Mouse (Mus musculus) lung, postnatal 0 days (tissue): ENCODE results near the gene Eva1a.

Experiments
- CTCF ChIP-seq: IDR thresholded peaks from 2 replicates; pipeline ENCODE4 v1.5.1; 2016; ENCODE audit warnings: antibody characterized with exemption, mild to moderate bottlenecking
- EP300 ChIP-seq: IDR thresholded peaks from 2 replicates; pipeline ENCODE4 v1.6.1; 2016; ENCODE audit warnings: antibody characterized with exemption, mild to moderate bottlenecking, control low read depth

- TF ChIP-seq EP300 (no peak), CTCF (no peak)
Measured at GRCm38 (mm10) chr6:82097705-82098104, 56.9 kb downstream of the Eva1a start.
